Mouse (Mus musculus): ENCODE measurements around the gene Clp1. TPM values are rescaled to one million over a fixed set of nuclear protein-coding genes. Genes with fewer than 3 reads are reported as not detected.

The Clp1 gene
- polyA plus RNA-seq, 1 experiment from 2014 or later = 26.7 TPM

DNA sequence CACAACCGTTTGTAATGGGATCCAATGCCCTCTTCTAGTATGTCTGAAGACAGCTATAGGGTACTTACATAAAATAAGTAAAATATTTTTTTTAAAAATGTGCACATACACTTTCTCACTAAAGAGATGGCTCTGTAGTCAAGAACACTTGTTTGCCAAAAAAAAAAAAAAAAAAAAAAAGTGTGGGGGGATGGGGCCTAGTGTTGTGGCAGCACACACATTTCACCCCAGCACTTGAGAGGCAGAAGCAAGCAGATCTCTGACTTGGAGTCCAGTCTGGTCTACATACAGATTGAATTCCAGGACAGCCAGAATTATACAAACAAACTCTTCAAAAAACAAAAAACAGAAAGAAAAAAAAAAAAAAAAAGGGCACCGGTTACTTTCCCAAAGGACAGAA is 6.4 kb downstream of the Clp1 start:
- Histone ChIP-seq H3K9me3 (no peaks in the 10 kb centered on the region), H3K36me3 (peaks cover 31% of the 10 kb centered on the region), H3K27ac (no peak overlapping the region), H3K4me2 (no peak overlapping the region), H3K4me3 (no peak overlapping the region), H3K27me3 (no peaks in the 10 kb centered on the region), H3K4me1 (replicated peaks) (peaks cover 26% of the 10 kb centered on the region), H3K9ac (no peak overlapping the region)
- 95% methylated on average over 2 of the region's 2 CpGs for WGBS
- no peak for ATAC-seq (ENCODE audit: low FRiP score)

DNA sequence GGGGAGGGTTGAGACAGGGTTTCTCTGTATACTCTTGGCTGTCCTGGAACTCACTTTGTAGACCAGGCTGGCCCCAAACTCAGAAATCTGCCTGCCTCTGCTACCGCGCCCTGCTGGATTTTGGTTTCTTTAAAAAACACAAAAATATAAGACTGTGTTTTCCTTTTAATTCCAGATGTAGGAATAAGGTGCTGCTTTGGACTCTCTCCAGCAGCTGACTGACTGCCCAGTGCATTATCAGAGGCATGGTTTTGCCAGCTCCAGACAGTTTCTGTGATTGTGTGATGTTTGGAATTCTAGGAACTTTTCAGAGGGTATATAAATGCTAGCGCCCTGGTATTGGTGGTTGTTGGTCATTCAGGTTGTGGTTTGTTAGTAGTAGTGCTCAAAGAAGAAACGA is 9.8 kb downstream of the Clp1 start:
- H3K4me1 ChIP-seq (replicated peaks) = peaks cover 30% of the 10 kb centered on the region
- H3K4me2 ChIP-seq = no peak overlapping the region
- WGBS = 95% methylated on average over 4 of the region's 4 CpGs
- peaks cover 8% of the 10 kb centered on the region for H3K36me3 ChIP-seq
- no peak overlapping the region for H3K27ac ChIP-seq
- no peak for ATAC-seq (ENCODE audit: low FRiP score)
- no peak overlapping the region for H3K4me3 ChIP-seq
- no peak overlapping the region for H3K9ac ChIP-seq
- no peaks in the 10 kb centered on the region for H3K27me3 ChIP-seq
- no peaks in the 10 kb centered on the region for H3K9me3 ChIP-seq

DNA sequence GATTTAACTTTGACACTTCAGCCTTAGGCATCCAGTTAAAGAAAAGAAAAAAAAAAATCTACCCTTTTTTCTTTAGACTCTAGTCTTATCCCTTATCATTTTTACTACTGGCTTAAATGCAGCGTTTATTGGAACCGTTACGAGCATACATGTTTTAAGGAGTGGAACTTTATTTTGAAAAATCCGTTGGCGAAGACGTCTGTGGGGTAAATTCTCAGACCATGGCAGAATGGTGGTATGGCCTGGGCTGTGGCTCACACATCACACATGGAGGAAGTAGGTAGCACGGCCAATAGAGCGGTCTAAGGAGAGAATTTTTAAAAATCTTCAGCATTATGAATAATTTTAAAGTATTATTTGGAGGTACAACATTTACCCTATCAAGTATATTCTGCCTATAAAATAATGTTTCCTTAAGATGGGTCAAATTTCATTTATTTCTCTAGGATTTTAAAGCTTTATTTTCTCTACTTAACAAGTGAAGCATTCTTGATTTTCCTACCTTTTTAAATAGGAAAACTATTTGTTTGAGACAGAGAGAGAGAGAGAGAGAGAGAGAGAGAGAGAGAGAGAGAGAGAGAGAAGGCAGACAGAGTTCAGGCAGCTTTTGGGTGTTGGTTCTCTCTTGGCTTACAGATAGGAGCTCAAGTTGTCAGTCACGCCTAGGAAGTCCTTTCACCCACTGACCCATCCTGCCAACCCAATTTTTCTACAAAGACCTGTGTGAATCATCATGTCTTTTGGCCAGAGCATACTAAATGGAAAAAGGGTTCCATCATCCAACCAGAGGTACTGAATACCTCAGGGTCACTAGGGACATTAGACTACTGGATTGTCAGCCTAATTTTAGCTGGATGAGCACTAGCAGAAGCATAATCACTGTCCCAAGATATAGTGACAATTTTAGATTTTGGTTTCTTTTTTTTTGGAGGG is 10.5 kb downstream of the Clp1 start:
- H3K9me3 ChIP-seq = no peaks in the 10 kb centered on the region
- ATAC-seq (ENCODE audit: low FRiP score) = no peak
- H3K4me2 ChIP-seq = peak overlapping the region; percentile 79
- H3K9ac ChIP-seq = peak overlapping the region; percentile 76
- peaks cover 33% of the 10 kb centered on the region for H3K4me1 ChIP-seq (replicated peaks)
- H3K36me3 ChIP-seq = peaks cover 6% of the 10 kb centered on the region; the same call in 1 of the 2 replicates
- H3K27me3 ChIP-seq = no peaks in the 10 kb centered on the region
- peak overlapping the region; percentile 93 for H3K27ac ChIP-seq
- 35% methylated on average over 9 of the region's 9 CpGs for WGBS
- peak overlapping the region; percentile 95 for H3K4me3 ChIP-seq

DNA sequence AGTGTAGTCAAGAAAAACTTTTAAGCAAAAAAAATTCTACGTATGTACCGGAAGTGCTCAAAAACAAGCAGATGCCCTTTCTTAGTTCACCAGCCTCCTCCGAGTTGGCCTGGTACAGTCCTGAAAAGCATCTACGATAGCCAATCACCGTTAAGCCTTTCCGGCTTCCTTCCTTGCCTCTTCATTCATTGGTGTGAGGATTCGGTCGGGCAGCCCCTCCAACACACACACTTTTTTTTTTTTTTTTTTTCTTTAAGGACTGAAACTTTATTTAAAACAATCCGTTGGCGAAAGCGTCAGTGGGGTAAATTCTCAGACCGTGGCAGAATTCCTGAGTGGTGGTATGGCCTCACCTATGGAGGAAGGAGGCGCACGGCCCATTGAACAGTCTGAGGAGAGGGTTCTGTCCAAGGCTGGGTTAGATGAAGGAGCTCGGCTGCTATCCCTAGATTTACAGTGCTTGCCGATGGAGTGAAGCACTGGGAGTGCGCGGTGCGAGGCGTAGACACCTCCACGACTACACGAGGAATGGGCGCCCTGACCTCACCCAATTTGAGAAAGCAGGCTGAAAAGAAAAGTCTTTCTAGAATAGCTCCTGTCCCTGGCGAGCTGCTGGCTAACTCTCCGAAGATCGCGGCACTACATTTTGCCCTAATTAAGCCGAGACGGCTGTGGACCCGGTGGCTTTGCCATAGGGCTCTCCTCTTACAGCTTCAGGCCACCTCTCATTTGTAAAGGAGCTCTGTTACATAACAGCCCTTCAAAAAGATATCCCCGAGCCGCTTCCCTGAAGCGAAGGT is 11.4 kb downstream of the Clp1 start:
- Histone ChIP-seq H3K36me3 (peaks cover 3% of the 10 kb centered on the region), H3K4me3 (peak overlapping the region; percentile 95), H3K4me2 (peak overlapping the region; percentile 79), H3K27me3 (no peaks in the 10 kb centered on the region), H3K9ac (peak overlapping the region; percentile 96), H3K9me3 (no peaks in the 10 kb centered on the region), H3K27ac (peak overlapping the region; percentile 93), H3K4me1 (replicated peaks) (peaks cover 27% of the 10 kb centered on the region)
- WGBS = under 1% methylated on average over 33 of the region's 33 CpGs
- ATAC-seq (ENCODE audit: low FRiP score) = peak; percentile 96

DNA sequence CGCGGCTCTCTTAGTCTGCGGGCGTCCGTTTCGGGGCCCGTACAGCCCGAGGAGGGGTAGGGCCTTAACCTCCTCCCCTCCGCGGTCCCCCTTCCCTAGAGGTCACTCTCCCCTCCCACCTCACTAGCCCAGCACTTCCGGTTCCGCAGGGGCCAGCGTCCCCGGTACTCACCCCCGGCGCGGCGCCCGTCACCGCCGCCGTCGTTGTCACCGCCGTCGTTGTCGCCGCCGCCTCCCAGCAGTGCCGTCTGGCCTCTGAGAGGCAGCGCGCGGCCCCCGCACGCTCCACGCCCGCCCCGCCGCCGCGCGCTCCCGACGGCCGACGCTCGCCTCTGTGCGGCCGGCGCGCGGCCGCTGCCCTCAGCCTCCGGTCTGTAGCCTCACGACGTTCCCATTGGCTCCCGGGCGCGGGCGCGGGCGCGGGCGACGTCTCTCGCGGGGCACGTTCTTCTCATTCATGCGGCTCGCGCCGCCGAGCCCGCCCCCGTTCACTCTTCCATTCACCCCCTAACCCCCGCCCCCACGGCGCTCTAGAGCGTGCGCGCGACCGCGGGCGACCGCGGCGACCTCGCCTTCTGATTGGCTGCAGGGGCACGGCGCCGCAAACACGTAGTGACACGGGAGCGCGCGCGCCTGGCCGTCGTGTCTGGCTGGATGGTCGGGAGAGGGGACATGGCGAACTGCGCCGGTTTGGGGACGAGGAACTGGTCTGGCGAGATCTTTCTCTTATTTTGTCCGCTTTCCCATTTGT is 12.2 kb downstream of the Clp1 start, which contains the start of gene Zdhhc5:
Gene Zdhhc5, minus strand, starts transcription at position 370 of the 751 bp plus-strand sequence.
- WGBS = under 1% methylated on average over 93 of the region's 107 CpGs

DNA sequence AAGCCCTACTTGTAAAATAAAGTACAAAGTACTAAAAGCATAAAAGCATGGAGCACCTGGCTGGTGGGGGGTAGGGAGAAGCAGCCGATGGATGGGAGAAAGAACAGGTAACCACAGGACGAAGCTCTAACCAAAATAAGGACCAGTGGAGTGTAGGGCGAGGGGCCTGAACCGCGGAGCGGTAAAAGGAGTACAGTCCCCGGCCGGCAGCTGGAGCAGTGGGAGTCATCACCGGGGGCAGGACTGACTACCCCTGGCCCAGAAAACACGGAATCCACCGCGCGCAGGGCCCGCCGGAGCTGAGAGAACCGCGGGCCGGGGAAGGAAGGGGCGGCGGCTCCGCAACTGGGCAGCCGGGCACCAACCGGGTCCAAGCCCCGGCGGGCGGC is 12.7 kb downstream of the Clp1 start:
- Histone ChIP-seq H3K27ac (peak overlapping the region; percentile 93), H3K9ac (peak overlapping the region; percentile 96), H3K4me1 (replicated peaks) (peaks cover 31% of the 10 kb centered on the region), H3K27me3 (no peaks in the 10 kb centered on the region), H3K4me2 (peak overlapping the region; percentile 74), H3K9me3 (no peaks in the 10 kb centered on the region), H3K4me3 (peak overlapping the region; percentile 95), H3K36me3 (peaks cover 15% of the 10 kb centered on the region)
- no peak; the same call in 1 of the 2 replicates for ATAC-seq (ENCODE audit: low FRiP score)
- WGBS = under 1% methylated on average over 26 of the region's 26 CpGs

More for the DNA sequence above, 12.2 kb downstream of the Clp1 start, which contains the start of gene Zdhhc5:
- H3K4me3 ChIP-seq = peak within 1 kb of the TSS; percentile 95
- peaks cover 27% of the 10 kb centered on the region for H3K4me1 ChIP-seq (replicated peaks)
- peaks cover 11% of the 10 kb centered on the region for H3K36me3 ChIP-seq
- H3K9ac ChIP-seq = peak within 1 kb of the TSS; percentile 96
- H3K27me3 ChIP-seq = no peaks in the 10 kb centered on the region
- peak within 1 kb of the TSS; percentile 93 for H3K27ac ChIP-seq
- no peaks in the 10 kb centered on the region for H3K9me3 ChIP-seq
- peak within 1 kb of the TSS; percentile 79 for H3K4me2 ChIP-seq
- peak; percentile 98 for ATAC-seq (ENCODE audit: low FRiP score)

DNA sequence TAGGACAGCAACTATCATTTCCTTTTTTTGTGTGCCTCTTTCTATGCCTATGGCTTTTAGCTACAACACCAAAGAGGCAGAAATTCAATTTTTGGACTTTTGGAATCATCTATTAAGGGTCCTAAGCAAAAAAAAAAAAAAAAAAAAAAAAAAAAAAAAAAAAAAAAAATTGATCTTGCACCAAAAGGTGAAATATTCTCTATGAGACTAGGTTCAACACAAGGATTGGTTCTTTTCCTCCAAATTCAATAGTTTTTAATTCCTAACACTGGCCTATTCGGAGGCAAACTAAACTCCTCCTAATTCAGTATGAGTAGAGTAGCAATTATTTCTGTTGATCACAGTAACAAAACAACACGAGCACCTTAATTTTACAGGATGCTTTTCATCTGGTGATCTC is 15.3 kb downstream of the Clp1 start:
- Histone ChIP-seq H3K9me3 (no peaks in the 10 kb centered on the region), H3K4me1 (replicated peaks) (peaks cover 52% of the 10 kb centered on the region), H3K36me3 (peaks cover 28% of the 10 kb centered on the region), H3K9ac (no peak overlapping the region), H3K4me2 (no peak overlapping the region), H3K27me3 (no peaks in the 10 kb centered on the region), H3K27ac (no peak overlapping the region), H3K4me3 (no peak overlapping the region)
- no peak for ATAC-seq (ENCODE audit: low FRiP score)
- 96% methylated on average over 2 of the region's 2 CpGs for WGBS

- no peak for ATAC-seq (ENCODE audit: low FRiP score)
- Histone ChIP-seq H3K27ac (no peak overlapping the region), H3K36me3 (peaks cover 51% of the 10 kb centered on the region)
These were observed 19.6 kb downstream of the Clp1 start for GRCm38 (mm10) chr2:84707523-84707922.

DNA sequence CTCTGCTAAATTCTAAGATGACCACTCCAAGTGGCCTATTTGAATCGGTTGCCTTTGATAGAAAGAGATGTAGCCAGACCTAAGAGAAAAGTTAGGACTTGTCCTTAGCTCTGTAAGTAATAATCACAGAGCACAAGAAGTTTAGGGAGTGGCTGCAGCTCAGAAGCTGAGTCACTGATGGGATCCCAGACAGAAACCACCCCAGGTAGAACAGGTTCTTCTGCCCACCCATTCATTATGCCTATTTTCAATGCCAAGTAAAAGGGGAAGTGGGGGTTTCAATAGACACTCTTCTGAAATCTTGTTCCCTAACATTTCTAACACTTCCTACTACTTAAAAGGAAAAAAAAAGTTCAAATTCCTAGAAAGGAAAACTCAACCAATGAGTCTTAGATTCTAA is 21.9 kb downstream of the Clp1 start:
- Histone ChIP-seq H3K9ac (no peak overlapping the region), H3K36me3 (peaks cover 50% of the 10 kb centered on the region), H3K4me3 (no peak overlapping the region), H3K9me3 (no peaks in the 10 kb centered on the region), H3K4me1 (replicated peaks) (peaks cover 24% of the 10 kb centered on the region), H3K27ac (no peak overlapping the region), H3K4me2 (no peak overlapping the region), H3K27me3 (no peaks in the 10 kb centered on the region)
- 94% methylated on average over 1 of the region's 1 CpGs for WGBS
- no peak for ATAC-seq (ENCODE audit: low FRiP score)

More at GRCm38 (mm10) chr2:84707523-84707922, 19.6 kb downstream of the Clp1 start:
- H3K9ac ChIP-seq = no peak overlapping the region; the same call in 1 of the 2 replicates
- no peaks in the 10 kb centered on the region for H3K27me3 ChIP-seq
- H3K4me1 ChIP-seq (replicated peaks) = peaks cover 29% of the 10 kb centered on the region
- 59% methylated on average over 1 of the region's 1 CpGs for WGBS
- H3K9me3 ChIP-seq = no peaks in the 10 kb centered on the region
- H3K4me3 ChIP-seq = no peak overlapping the region
- H3K4me2 ChIP-seq = no peak overlapping the region

- H3K9ac ChIP-seq = no peak overlapping the region
- no peaks in the 10 kb centered on the region for H3K9me3 ChIP-seq
- ATAC-seq (ENCODE audit: low FRiP score) = no peak
- H3K4me3 ChIP-seq = no peak overlapping the region
- no peaks in the 10 kb centered on the region for H3K27me3 ChIP-seq
- H3K36me3 ChIP-seq = peaks cover 44% of the 10 kb centered on the region
- whole genome bisulfite sequencing = 92% methylated on average over 5 of the region's 5 CpGs
- H3K4me2 ChIP-seq = no peak overlapping the region
- H3K4me1 ChIP-seq (replicated peaks) = peaks cover 20% of the 10 kb centered on the region
- no peak overlapping the region for H3K27ac ChIP-seq
These were observed 22.8 kb downstream of the Clp1 start for GRCm38 (mm10) chr2:84704329-84704728.

DNA sequence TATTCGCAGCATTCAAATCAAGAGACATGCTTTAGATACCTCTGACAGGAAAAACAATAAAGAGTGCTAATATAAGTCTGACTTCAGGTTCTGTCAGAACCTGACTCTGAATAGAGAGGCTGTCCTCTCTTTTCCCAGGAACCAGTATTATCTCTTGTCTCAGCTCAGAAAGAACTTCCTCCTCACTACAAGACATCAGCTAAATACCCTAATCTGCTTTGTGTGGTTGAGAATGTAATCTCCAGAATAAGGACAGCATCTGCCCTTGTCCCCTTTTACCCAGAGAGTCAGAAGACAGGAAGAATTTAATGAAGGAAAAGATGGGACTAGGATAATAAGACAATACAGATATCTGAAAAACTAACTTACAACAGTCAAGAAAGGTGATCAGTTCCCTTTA is 23.7 kb downstream of the Clp1 start:
- peaks cover 37% of the 10 kb centered on the region for H3K36me3 ChIP-seq
- H3K9me3 ChIP-seq = no peaks in the 10 kb centered on the region

More for the DNA sequence above, 23.7 kb downstream of the Clp1 start:
- no peak overlapping the region for H3K4me3 ChIP-seq
- H3K4me2 ChIP-seq = no peak overlapping the region
- H3K9ac ChIP-seq = no peak overlapping the region
- WGBS = 97% methylated on average over 1 of the region's 1 CpGs
- ATAC-seq (ENCODE audit: low FRiP score) = no peak
- peaks cover 11% of the 10 kb centered on the region for H3K4me1 ChIP-seq (replicated peaks)
- H3K27ac ChIP-seq = no peak overlapping the region
- H3K27me3 ChIP-seq = no peaks in the 10 kb centered on the region

Measured in hindbrain, embryonic 13.5 days (tissue).